Mouse (Mus musculus): ENCODE results near the gene Olfr472.
"Not testable (repeated sequence)": the region's sequence is repeated elsewhere in the genome, so short reads cannot be mapped to it uniquely, and the experiment has no call there.

Olfr472 gene

DNA sequence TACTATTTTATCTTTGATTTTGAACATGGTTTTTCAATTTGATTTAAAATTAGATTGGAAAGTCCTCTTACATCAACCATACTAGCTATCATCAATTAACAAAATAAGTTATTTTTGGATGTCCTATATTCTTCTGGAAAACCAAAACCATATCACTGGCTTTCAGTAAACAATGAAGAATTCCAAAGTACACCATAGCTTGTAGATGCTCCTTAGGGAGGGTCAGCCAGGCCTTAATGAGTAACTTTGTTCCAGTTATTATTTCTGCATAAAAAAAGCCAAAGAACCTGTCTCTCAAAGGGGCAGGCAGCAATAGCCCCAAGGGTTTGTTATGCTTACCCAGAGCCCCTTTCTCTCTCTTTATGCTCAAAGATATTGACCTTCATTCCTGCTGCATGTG is at the start of gene Olfr472:
Olfr472 (plus strand) TSS at position 301 of the 400 bp plus-strand sequence.
- no peak for DNase-seq

GRCm38 (mm10) chr7:107930146-107930545 is 32.4 kb downstream of the Olfr472 start, which contains the start of gene Olfr473:
TSS of gene Olfr473 (plus strand) at chr7:107930446.
- DNase-seq: no peak

DNA sequence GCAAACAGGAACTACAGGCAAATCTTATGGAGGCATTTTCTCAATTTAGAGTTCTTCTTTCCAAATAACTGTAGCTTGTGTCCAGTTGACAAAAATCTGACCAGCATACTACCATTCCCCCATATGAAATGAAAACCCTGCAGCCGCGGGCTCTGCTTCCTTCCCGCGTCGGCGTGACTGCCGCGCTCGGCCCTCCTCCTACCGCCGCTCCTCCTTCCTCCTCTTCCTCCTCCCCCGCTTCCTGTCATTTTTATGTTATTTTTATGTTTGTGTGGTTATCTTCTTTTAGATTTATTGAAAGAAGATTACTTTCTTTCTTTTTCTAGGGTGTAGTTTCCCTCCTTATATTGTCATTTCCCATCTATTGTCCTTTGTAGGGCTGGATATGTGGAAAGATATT is 54.8 kb downstream of the Olfr472 start:
- DNase-seq: not testable (repeated sequence)

DNA sequence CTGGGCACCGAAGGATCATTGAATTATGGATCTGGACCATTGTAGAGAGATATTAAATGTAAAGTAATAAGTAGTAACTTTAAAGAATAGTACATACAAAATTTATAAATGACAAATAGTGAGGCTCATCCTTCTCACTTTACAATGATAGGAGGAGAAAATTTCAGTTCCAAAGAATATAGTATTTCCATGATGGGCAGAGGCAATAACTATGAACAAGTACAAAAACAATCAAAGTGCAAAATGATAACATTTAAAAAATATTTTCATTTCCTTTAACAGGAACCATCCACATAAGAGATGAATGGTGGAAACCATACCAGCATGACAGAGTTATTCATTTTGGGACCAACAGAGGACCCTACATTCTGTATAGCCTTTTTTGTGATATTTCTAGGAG is 56.6 kb downstream of the Olfr472 start, which contains the start of gene Olfr474:
Olfr474 (plus strand) TSS at position 301 of the 400 bp plus-strand sequence.
- DNase-seq: no peak

All from kidney, adult 18-20 months (tissue).